Mouse (Mus musculus): ENCODE measurements around the gene Arf3.

Gene Arf3

DNA sequence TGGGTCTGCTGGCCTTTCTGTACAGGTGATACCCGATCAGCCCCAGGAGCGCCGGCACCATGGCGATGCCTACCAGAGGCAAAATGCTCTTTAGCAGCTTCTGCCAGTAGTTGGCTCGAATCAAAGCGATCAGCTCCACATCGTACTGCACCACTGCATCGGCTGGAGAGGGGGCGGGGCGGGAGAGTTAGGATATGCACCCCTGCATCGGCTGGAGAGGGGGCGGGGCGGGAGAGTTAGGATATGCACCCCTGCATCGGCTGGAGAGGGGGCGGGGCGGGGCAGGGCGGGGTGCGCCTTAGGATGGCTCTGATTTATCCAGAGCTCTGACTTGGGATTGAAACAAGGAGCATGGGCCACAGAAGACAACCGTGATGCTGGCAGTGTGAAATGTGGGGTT is 38.6 kb downstream of the Arf3 start:
- DNase-seq (ENCODE audit: low read depth, low spot score): no peak

DNA sequence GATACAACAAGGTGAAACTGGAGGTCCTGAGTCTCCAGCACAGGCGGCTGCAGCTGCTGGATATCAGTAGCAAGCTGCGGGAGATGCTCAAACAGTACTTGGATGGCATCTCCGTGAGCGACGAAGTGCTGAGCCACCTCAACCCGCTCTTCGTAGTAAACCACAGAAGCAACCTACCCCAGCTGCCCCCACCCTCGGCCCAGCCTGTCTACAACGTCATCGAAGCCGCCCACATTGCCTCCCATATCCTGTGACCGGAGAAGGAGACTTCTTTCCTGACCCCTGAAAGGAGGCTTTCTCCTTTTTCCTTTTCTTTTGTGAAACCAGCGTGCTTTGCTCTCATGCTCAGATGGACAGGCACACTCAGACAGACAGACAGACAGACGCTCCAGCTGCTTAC is 40.2 kb downstream of the Arf3 start:
- peak; percentile 46 for DNase-seq (ENCODE audit: low read depth, low spot score)

DNA sequence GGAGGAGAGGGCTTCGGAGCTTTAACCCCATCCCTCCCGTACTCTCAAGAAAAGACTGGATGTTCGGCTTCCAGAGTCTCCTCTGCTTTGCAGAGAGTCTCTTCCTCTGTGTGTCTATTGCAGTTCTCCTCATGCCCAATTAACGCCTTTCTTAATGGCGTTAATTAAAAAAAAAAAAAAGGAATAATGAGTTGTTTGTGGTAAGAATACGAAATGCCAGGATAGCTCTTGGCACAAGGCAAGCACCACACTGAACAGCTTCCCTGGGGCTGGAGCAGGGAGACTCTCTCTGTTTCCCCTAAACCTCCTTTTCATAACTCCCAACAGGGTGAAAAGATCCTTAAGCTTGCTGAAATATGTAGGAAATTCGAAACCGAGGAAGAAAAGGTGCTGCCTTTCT is 40.8 kb downstream of the Arf3 start:
- DNase-seq (ENCODE audit: low read depth, low spot score): no peak

DNA sequence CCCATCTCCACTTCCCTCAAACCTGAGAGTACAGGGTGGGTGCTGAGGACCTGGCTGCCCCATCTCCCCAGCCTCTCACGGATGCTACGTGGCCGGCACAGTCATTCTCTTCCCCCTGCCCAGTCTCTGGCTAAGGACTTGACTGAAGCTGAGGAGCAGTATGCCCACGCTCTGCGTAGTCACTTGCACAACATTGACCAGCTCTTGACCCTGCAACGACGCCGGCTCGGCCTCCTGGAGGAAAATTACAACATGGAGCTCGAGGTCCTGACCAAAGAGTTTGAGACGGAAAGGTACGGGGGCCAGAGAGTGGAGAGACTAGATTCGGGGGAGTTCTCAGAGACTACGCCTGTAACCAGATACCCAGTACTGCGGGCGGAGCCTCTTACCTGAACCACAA is 45.7 kb downstream of the Arf3 start:
- DNase-seq (ENCODE audit: low read depth, low spot score): no peak

DNA sequence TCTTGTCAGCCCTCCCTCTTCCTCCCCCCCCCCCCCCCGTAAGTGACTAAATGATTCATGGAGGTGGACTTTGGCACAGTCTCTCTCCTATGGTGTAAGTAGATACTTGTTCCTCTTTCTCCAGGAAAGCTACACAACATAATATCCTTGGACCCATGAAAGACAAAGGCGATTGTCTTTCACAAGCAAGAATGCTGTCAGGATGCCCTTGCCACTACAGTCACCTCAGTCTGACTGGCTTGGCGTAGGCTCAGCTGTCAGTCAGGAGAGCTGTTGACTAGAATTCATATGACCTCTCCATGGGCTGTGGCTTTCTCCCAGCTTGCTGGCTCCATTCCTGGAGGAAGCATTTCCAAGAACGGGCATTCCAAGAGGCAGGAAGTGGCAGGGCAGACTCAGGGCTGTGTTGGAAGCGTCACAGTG is 48.8 kb downstream of the Arf3 start:
- DNase-seq (ENCODE audit: low read depth, low spot score): no peak

DNA sequence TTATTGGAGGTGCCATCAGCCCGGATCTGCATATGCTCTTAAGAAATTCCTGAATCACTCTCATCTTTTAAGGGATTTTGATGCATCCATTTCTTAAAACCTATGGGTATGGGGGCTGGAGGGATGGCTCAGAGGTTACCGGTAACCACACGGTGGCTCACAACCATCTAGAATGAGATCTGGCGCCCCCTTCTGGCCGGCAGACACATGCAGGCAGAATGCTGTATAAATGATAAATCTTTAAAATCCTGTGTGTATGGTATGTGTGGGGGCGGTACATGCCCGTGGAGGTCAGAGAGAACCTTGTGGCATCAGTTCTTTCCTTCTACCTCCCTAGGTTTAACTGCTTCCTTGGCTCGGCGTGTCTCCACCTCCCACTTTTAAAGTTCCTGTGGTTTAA is 52.6 kb downstream of the Arf3 start:
- DNase-seq (ENCODE audit: low read depth, low spot score): peak; percentile 73

DNA sequence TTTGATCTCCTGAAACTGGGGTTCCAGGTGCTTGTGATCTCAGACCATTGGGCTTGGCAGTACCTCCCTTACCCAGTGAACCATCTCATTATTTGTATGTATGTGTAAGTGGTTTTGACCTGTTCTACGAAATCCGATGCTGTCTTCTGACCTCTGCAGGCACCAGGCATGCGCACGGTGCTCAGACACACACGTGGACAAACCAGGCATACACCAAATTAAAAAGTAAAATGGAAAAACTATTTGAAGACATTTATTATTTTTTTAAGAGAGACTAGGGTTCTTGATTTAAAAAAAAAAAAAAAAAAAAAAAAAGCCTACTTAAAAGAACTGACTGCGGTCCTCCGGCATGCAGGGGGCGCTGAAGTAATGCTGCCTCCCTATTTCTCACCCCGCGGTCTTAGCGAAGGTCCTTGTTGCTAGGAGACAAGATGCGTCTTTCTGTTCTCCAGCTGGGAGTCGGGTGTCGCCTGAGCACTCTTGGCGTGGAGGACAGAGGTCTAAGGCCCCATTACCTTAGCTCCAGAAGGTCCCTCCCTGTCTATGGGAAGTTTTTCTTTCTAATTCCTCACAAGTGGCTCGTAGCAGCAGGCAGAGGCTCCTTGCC is 55.1 kb downstream of the Arf3 start, which contains the start of gene Ccdc65:
Gene Ccdc65 (plus strand): TSS at position 442 of the 607 bp plus-strand sequence.
- DNase-seq (ENCODE audit: low read depth, low spot score): peak; percentile 82

DNA sequence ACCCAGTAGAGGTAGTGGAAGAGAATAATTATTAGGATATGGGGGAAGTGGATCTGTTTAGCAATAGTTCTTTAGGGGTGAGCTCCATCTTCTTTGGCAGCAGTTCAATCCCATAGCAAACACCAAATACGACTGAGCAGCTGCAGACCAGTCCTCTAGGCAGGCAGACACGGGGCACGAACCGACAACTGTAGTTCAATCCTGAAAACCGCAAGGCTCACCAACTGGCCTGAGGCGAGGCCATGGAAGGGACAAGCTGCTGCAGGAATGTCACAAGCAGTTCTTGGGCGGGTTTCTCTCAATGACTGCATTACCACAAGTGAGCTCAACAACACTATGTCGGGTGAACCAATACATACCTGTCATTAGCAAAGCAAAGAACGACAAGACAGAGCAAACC is 58.7 kb downstream of the Arf3 start:
- no peak for DNase-seq (ENCODE audit: low read depth, low spot score)

DNA sequence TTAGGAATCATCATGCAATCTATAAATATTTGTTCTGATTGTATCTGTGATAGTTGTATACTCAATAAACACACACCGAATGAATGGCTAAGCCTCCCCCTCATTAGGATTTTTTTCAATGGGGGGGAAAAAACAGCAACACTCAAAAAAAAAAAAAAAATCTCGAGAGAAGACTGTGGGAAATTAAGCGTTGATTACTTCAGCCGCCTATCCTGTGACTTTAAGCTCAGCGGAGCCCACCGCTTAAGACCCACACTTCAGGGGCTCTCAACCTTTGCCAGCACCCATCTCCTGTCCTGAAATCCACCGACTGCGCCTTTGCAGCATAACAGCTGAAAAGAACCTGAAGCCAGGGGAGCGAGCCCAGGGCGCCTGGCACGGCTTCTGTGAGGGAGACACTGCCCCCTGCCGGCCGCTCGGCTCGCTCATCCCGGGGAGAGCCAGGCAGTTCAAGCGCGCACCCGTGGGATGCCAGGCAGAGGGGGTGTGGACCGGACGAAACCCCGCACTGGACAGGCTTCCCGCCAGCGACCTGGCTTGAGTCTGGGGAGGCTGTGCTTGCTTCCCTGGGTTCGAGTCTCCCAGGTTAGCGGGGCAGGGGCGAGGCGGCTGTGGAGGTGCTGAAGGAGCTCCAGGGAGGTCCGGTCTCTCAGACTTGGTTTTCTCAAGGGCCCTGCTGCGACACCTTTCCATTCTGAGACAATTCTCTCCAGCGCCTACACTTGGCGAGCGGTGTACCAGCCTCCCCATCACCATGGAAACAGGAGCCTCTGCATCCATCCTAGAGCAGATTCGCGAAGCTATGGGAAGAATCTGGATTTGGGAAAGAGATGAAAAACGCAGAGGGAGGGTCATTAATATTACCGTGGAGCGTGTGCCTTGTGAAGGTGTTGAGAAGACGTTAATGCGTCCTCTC is 63.6 kb downstream of the Arf3 start:
- peak; percentile 81 for DNase-seq (ENCODE audit: low read depth, low spot score)

DNA sequence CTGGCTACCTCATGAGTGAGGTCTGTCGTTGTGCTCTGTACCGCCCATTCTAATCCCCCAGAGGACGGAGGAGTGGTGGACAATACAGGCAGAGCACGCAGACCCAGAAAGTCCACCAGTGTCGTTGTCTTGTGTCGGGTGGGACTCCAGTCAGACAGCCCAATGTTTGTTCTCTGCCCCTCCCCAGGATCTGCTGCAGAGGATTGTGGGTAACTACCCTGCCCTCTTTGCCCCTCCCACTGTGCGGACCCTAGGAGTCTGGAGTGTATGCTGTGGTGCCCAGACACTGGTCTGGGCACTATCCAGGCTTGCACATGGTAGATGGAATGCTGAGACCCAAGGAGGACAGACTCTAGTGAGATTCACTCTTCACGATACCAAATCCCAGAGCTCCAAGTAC is 66.8 kb downstream of the Arf3 start:
- DNase-seq (ENCODE audit: low read depth, low spot score): no peak

DNA sequence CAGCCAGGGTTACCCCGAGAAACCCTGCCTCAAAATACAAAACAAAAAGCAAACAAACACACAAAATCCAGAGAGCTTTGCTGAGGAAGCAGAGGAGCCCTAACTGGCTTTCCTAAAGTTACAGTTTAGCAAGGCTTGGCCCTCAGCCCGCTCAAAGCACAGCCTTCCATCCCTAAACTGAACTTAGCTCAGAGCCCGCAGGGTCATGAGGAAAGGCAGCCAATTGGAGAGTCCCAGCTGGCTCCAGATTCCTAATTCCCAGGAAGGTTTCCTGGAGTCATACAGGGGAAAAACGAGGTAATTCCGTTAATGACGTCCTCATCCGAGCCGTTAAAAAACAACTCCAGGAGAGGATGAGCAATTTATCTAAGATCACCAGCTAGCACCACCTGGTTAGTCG is 67.3 kb downstream of the Arf3 start:
- no peak for DNase-seq (ENCODE audit: low read depth, low spot score)

DNA sequence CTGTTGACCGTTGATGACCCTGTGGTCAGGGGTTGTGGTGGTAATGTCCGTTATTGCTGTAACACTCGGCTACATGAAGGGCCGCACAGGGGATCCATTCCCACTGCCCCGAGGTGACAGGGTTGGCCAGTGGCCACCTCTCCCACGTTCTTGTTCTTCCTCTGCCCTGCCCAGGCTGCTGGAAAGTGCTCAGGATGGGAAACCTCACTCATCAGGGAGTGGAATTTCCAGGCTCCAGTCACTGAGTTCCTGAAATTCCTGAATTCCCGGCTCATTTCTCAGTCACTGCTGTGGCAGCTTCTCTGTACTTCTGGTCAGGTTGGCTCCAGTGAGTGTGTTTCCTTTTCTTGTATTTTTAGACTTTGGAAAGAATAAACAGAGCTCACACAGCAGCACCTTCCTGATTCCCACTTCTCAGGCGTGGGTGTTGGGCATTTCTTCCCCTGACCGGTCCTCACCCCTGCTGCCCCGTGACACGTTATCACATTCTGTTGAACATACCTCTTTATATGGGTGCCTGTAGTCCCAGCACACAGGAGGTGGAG is 70.8 kb downstream of the Arf3 start:
- no peak for DNase-seq (ENCODE audit: low read depth, low spot score)

DNA sequence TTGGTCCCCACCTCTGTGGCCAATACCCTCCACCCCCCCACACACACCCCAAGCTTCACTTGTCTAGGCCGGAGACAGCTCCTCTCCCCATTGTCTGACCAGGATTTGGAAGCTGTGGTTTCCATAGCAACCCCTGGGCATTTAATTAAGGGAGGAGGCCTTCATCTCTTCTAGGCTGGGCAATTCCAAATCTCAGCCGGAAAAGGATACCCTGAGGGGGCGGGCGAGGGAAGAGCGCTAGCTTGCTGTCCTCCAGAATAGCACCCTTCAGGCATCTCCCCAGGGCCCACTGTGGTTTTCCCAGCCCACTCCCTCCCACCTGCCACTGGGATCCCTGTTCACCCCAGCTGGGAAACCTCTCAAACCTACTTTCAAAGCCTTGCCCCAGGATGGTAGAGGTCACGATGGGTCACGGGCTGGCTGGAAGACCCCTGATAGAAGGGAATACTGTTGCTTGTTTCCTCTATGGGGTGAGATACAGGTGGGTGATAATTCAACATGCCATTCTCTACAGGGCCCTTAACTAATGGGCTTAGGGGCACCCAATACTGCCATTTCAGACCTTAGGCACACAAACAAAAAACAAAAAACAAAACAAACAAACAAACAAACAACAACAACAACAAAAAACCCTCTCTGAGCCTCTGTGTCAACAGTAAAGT is 71.4 kb downstream of the Arf3 start:
- no peak for DNase-seq (ENCODE audit: low read depth, low spot score)

DNA sequence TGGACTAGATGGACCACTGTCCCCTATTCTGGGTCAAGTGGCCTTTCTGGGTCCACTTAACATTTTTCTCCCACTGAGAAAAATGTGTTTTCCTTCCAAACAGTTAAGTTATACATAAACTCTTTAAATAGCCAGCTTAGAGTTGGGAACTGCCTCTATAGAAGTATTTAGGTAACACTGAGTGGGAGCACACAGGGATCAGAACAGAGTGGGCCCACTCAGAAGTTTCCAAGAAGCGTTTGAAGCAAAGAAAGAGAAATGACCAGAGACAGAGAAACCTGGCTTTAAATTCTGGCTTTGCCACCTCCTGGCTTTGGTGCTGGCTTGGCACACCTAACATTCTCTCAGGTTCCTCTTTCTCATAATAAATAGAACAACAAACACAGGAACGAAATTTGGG is 73.3 kb downstream of the Arf3 start:
- no peak for DNase-seq (ENCODE audit: low read depth, low spot score)
